Mouse (Mus musculus) limb, embryonic 12.5 days (tissue): Measurements from ENCODE around the gene Gm45713. TPM values are rescaled to one million over a fixed set of nuclear protein-coding genes. Genes with fewer than 3 reads are reported as not detected.
A peak's percentile ranks its signal among the peaks of the same experiment; 100 is the strongest.

Experiments used
- ATAC-seq: fragments of 200-750 bp; cut with Nextera tagmentation; 2 replicates; pipeline ENCODE4 v1.8.0; 2017; ENCODE audit warnings: low read depth, moderate TSS enrichment; ENCODE audit not compliant: insufficient number of reproducible peaks, insufficient read depth, low FRiP score, low TSS enrichment
- H3K27ac ChIP-seq: fragments of 300-500 bp; sonication (generic); 2 replicates; pipeline ENCODE4 v1.5.1; 2016; ENCODE audit warnings: mild to moderate bottlenecking, moderate library complexity
- H3K27me3 ChIP-seq: fragments of 300-500 bp; sonication (generic); 2 replicates; pipeline ENCODE4 v1.6.1; 2016; ENCODE audit warnings: mild to moderate bottlenecking, moderate library complexity
- H3K36me3 ChIP-seq: fragments of 300-500 bp; sonication (generic); 2 replicates; pipeline ENCODE4 v1.6.1; 2016; ENCODE audit warnings: mild to moderate bottlenecking, moderate library complexity
- H3K4me1 ChIP-seq: fragments of 300-500 bp; sonication (generic); replicated peaks from 2 replicates; pipeline ENCODE4 v1.6.1; 2016
- H3K4me2 ChIP-seq: fragments of 300-500 bp; sonication (generic); 2 replicates; pipeline ENCODE4 v1.6.1; 2016; ENCODE audit warnings: mild to moderate bottlenecking, moderate library complexity
- H3K4me3 ChIP-seq: fragments of 300-500 bp; sonication (generic); replicated peaks from 2 replicates; pipeline ENCODE4 v1.5.1; 2016; ENCODE audit warnings: mild to moderate bottlenecking
- H3K9ac ChIP-seq: fragments of 300-500 bp; sonication (generic); replicated peaks from 2 replicates; pipeline ENCODE4 v1.6.1; 2016; ENCODE audit warnings: mild to moderate bottlenecking, moderate library complexity
- H3K9me3 ChIP-seq: fragments of 300-500 bp; sonication (generic); 2 replicates; pipeline ENCODE4 v1.6.1; 2016; ENCODE audit warnings: mild to moderate bottlenecking, moderate library complexity
- WGBS: fragments of 180-500 bp; shearing (Covaris S2); methylation state at CpG from one replicate; pipeline ENCODE4 v1.1.7; 2016; 5-methylcytosine and 5-hydroxymethylcytosine counted together
- microRNA counts: library from miRNA; unstranded; fragments of <30 nt; microRNA quantifications from one replicate; lab custom pipeline; 2017
- microRNA-seq: library from miRNA; unstranded; fragments of <30 nt; microRNA quantifications from one replicate; pipeline ENCODE4, GENCODE M21; 2017
- polyA plus RNA-seq: library from polyadenylated mRNA; unstranded; fragments of >200 nt; fragmentation: Nextera tagmentation; extraction: Ambion mirVana; gene quantifications from 2 replicates; pipeline ENCODE4 v1.2.1, GENCODE M21; 2016

Gm45713 gene
- polyA plus RNA-seq, 1 experiment from 2014 or later = not detected

GRCm38 (mm10) chr7:45082401-45083299, 53.4 kb downstream of the Gm45713 start:
- H3K27me3 ChIP-seq = no peaks in the 10 kb centered on the region
- peaks cover 66% of the 10 kb centered on the region for H3K36me3 ChIP-seq
- WGBS = 69% methylated on average over 25 of the region's 25 CpGs
- no peak for ATAC-seq
- peak overlapping the region; percentile 72 for H3K27ac ChIP-seq
- peaks cover 9% of the 10 kb centered on the region; the same call in 1 of the 2 replicates for H3K4me1 ChIP-seq
- H3K4me2 ChIP-seq = no peak overlapping the region; the same call in 1 of the 2 replicates
- H3K9me3 ChIP-seq = no peaks in the 10 kb centered on the region
- H3K4me3 ChIP-seq = no peak overlapping the region
- peak overlapping the region; percentile 37; the same call in 1 of the 2 replicates for H3K9ac ChIP-seq

DNA sequence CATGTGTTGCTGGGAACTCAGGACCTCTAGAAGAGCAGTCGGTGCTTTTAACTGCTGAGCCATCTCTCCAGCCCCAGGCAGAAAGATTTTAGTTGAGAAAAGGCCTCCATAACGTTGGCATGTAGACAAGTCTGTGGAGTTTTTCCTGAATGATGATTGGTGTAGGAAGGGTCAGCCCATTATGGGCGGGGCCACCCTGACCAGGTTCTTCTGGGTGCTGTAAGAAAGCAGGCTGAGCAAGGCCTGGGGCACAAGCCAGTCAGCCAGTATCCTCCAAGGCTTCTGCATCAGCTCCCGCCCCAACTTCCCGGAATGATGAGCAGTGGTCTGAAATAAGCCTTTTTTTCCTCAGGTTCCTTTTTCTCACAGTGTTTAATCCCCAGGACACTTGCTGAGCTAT, 55.0 kb downstream of the Gm45713 start:
- no peaks in the 10 kb centered on the region for H3K9me3 ChIP-seq
- H3K27me3 ChIP-seq = no peaks in the 10 kb centered on the region
- no peak for ATAC-seq
- 0 out of 2 replicates have a peak overlapping the region, but pooled peaks have one; percentile 37 for H3K27ac ChIP-seq
- no peak overlapping the region for H3K4me3 ChIP-seq
- WGBS = 54% methylated on average over 5 of the region's 5 CpGs
- no peak overlapping the region for H3K9ac ChIP-seq
- H3K4me2 ChIP-seq = no peak overlapping the region
- peaks cover 9% of the 10 kb centered on the region; the same call in 1 of the 2 replicates for H3K4me1 ChIP-seq
- H3K36me3 ChIP-seq = peaks cover 66% of the 10 kb centered on the region

DNA sequence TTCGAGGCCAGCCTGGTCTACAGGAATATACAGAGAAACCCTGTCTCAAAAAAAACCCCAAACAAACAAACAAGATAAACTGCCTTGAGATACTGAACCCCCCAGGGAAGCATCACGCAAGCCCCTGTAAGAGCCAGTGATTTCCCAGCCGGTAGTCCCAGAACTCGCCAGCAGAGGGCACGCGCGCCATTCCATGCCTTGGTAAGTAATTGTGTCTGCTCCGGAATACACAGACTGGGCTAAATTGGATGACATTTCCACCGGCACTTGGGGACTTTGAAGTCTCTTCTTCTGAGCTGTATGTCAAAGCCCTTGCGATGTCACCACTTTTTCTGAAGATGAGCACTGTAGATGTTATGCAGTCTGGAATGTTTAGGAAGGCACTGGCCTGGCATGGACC, 56.2 kb downstream of the Gm45713 start:
- no peak overlapping the region for H3K9ac ChIP-seq
- H3K4me1 ChIP-seq = peaks cover 9% of the 10 kb centered on the region; the same call in 1 of the 2 replicates
- 0 out of 2 replicates have a peak, but pooled peaks have one; percentile 53 for ATAC-seq
- peaks cover 66% of the 10 kb centered on the region for H3K36me3 ChIP-seq
- no peak overlapping the region for H3K27ac ChIP-seq
- H3K27me3 ChIP-seq = no peaks in the 10 kb centered on the region
- no peak overlapping the region for H3K4me3 ChIP-seq
- no peaks in the 10 kb centered on the region for H3K9me3 ChIP-seq
- H3K4me2 ChIP-seq = no peak overlapping the region; the same call in 1 of the 2 replicates
- under 1% methylated on average over 10 of the region's 10 CpGs for WGBS

GRCm38 (mm10) chr7:45078513-45078912, 57.5 kb downstream of the Gm45713 start:
- Histone ChIP-seq H3K27me3 (no peaks in the 10 kb centered on the region), H3K9me3 (no peaks in the 10 kb centered on the region), H3K4me1 (peaks cover 9% of the 10 kb centered on the region; the same call in 1 of the 2 replicates), H3K9ac (no peak overlapping the region), H3K4me2 (no peak overlapping the region), H3K36me3 (peaks cover 66% of the 10 kb centered on the region), H3K4me3 (no peak overlapping the region), H3K27ac (no peak overlapping the region)
- WGBS = 39% methylated on average over 9 of the region's 9 CpGs
- ATAC-seq = no peak

DNA sequence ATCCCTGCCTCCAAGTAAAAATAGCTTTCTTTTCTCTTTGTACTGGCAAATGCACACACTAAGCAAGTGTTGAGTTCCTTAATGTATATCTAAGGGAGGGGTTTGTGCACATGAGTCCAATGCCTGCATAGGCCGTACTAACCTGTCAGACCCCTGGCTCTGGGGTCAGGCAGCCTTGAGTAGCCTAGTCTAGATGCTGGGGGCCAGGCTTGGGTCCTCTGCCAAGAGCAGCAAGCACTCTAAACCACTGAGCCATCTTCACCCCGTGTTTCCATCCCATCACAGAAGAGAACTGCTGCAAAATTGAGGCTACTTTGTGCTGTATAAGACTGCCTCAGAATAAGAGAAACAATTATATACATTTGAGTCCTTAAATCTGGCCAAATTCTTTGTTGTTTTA, 58.2 kb downstream of the Gm45713 start:
- Histone ChIP-seq H3K36me3 (peaks cover 63% of the 10 kb centered on the region), H3K9me3 (no peaks in the 10 kb centered on the region), H3K27ac (no peak overlapping the region), H3K4me2 (no peak overlapping the region), H3K9ac (no peak overlapping the region), H3K27me3 (no peaks in the 10 kb centered on the region), H3K4me1 (peaks cover 7% of the 10 kb centered on the region; the same call in 1 of the 2 replicates), H3K4me3 (no peak overlapping the region)
- no peak for ATAC-seq
- 91% methylated on average over 2 of the region's 2 CpGs for WGBS

GRCm38 (mm10) chr7:45077322-45077721, 58.7 kb downstream of the Gm45713 start:
- H3K4me1 ChIP-seq = peaks cover 4% of the 10 kb centered on the region; the same call in 1 of the 2 replicates
- H3K4me3 ChIP-seq = no peak overlapping the region
- no peak overlapping the region for H3K9ac ChIP-seq
- WGBS = 79% methylated on average over 14 of the region's 14 CpGs
- no peak for ATAC-seq
- no peaks in the 10 kb centered on the region for H3K27me3 ChIP-seq
- peaks cover 58% of the 10 kb centered on the region for H3K36me3 ChIP-seq
- no peak overlapping the region for H3K27ac ChIP-seq
- no peak overlapping the region for H3K4me2 ChIP-seq
- H3K9me3 ChIP-seq = no peaks in the 10 kb centered on the region

- no peak overlapping the region for H3K4me3 ChIP-seq
Observed at GRCm38 (mm10) chr7:45076501-45076900, 59.5 kb downstream of the Gm45713 start.

More at GRCm38 (mm10) chr7:45076501-45076900, 59.5 kb downstream of the Gm45713 start:
- Histone ChIP-seq H3K9ac (no peak overlapping the region), H3K4me1 (peaks cover 4% of the 10 kb centered on the region; the same call in 1 of the 2 replicates), H3K4me2 (no peak overlapping the region), H3K36me3 (peaks cover 56% of the 10 kb centered on the region), H3K27me3 (no peaks in the 10 kb centered on the region), H3K9me3 (no peaks in the 10 kb centered on the region), H3K27ac (no peak overlapping the region)
- ATAC-seq = no peak; the same call in 1 of the 2 replicates
- WGBS = 89% methylated on average over 30 of the region's 30 CpGs

MicroRNAs encoded within 50 kb of the gene (microRNA counts, 519-probe panel; counts per million panel counts)
- microRNA mmu-miR-150 (lab: Ali Mortazavi, UCI) = not detected

Small RNA genes lying within 50 kb of the gene (microRNA-seq; reads per million reads assigned to microRNA genes)
- 4.0 reads per million, percentile 13 among the genes with 10 or more reads in this experiment for gene Mir150
- 25.3 reads per million, percentile 35 among the genes with 10 or more reads in this experiment for gene Mir5121
- not detected for gene Mir7055

Other genes with a start within 250 kb of the Gm45713 start
- gene Med25, start 243.5 kb downstream of the Gm45713 start, polyA plus RNA-seq = 116 and 127 TPM in 2 replicates
- gene Fuz, start 240.2 kb downstream of the Gm45713 start, polyA plus RNA-seq = 21.6 and 24.8 TPM in 2 replicates
- 74.2 and 77.6 TPM in 2 replicates for gene Ap2a1, start 206.7 kb downstream of the Gm45713 start, polyA plus RNA-seq
- 0.11 TPM in 1 of 2 replicates, not detected in the other for gene Tsks, start 193.0 kb downstream of the Gm45713 start, polyA plus RNA-seq
- gene Cpt1c, start 161.4 kb downstream of the Gm45713 start, polyA plus RNA-seq = 27.8 and 29.9 TPM in 2 replicates
- gene Prmt1, start 149.7 kb downstream of the Gm45713 start, polyA plus RNA-seq = 704 and 706 TPM in 2 replicates
- 90.9 and 97.2 TPM in 2 replicates for gene Irf3, start 138.6 kb downstream of the Gm45713 start, polyA plus RNA-seq
- 87.3 and 96.8 TPM in 2 replicates for gene Bcl2l12, start 137.5 kb downstream of the Gm45713 start, polyA plus RNA-seq
- 42.1 and 46.9 TPM in 2 replicates for gene Scaf1, start 119.9 kb downstream of the Gm45713 start, polyA plus RNA-seq
- gene Rras, start 118.3 kb downstream of the Gm45713 start, polyA plus RNA-seq = 20.8 and 21.4 TPM in 2 replicates
- gene Prr12, start 83.3 kb downstream of the Gm45713 start, polyA plus RNA-seq = 15.0 and 16.2 TPM in 2 replicates
- 60.6 and 69.7 TPM in 2 replicates for gene Nosip, start 73.8 kb downstream of the Gm45713 start, polyA plus RNA-seq
- 21.2 and 21.7 TPM in 2 replicates for gene Prrg2, start 73.6 kb downstream of the Gm45713 start, polyA plus RNA-seq
- gene Rcn3, start 44.0 kb downstream of the Gm45713 start, polyA plus RNA-seq = 261 and 271 TPM in 2 replicates
- 12.3 and 13.4 TPM in 2 replicates for gene Fcgrt, start 32.4 kb downstream of the Gm45713 start, polyA plus RNA-seq
- 1,572 and 1,576 TPM in 2 replicates for gene Rps11, start 11.8 kb downstream of the Gm45713 start, polyA plus RNA-seq
- 1,352 and 1,447 TPM in 2 replicates for gene Rpl13a, start 7.5 kb downstream of the Gm45713 start, polyA plus RNA-seq
- 0.71 and 0.83 TPM in 2 replicates for gene Flt3l, start 201 bp upstream of the Gm45713 start, polyA plus RNA-seq
- 91.8 and 93.0 TPM in 2 replicates for gene Pih1d1, start 18.1 kb upstream of the Gm45713 start, polyA plus RNA-seq
- 51.4 and 53.8 TPM in 2 replicates for gene Aldh16a1, start 18.4 kb upstream of the Gm45713 start, polyA plus RNA-seq
- 0.17 and 0.25 TPM in 2 replicates for gene Slc17a7, start 27.7 kb upstream of the Gm45713 start, polyA plus RNA-seq
- gene Gfy, start 43.3 kb upstream of the Gm45713 start, polyA plus RNA-seq = not detected in 2 replicates
- gene Pth2, start 44.8 kb upstream of the Gm45713 start, polyA plus RNA-seq = not detected in 2 replicates
- 1.0 and 1.7 TPM in 2 replicates for gene Ccdc155, start 68.7 kb upstream of the Gm45713 start, polyA plus RNA-seq
- gene Dkkl1, start 75.9 kb upstream of the Gm45713 start, polyA plus RNA-seq = 0.80 and 1.2 TPM in 2 replicates
- 316 and 326 TPM in 2 replicates for gene Tead2, start 79.5 kb upstream of the Gm45713 start, polyA plus RNA-seq
- 1.6 TPM in 2 replicates for gene Cd37, start 102.9 kb upstream of the Gm45713 start, polyA plus RNA-seq
- 0.18 and 0.42 TPM in 2 replicates for gene Slc6a16, start 104.9 kb upstream of the Gm45713 start, polyA plus RNA-seq
- not detected in 2 replicates for gene Slc6a21, start 141.3 kb upstream of the Gm45713 start, polyA plus RNA-seq
- 14.0 and 16.1 TPM in 2 replicates for gene Trpm4, start 197.5 kb upstream of the Gm45713 start, polyA plus RNA-seq
- gene Hrc, start 199.1 kb upstream of the Gm45713 start, polyA plus RNA-seq = 1.8 and 1.9 TPM in 2 replicates
- gene Ppfia3, start 230.8 kb upstream of the Gm45713 start, polyA plus RNA-seq = 6.4 and 8.4 TPM in 2 replicates
- 1.4 and 1.8 TPM in 2 replicates for gene Lin7b, start 234.4 kb upstream of the Gm45713 start, polyA plus RNA-seq